Mouse (Mus musculus): ENCODE measurements around the gene Gprin2.

GRCm38 (mm10) chr14:34195466-34195865 lies 6.0 kb downstream of the Gprin2 start:
- TF ChIP-seq CTCF (IDR thresholded peaks at IDR 0.05) (no peak), EP300 (IDR thresholded peaks at IDR 0.05) (no peak)

Data from lung, postnatal 0 days (tissue).